Mouse (Mus musculus): Measurements from ENCODE around the gene Krtap10-10.
"Not testable (repeated sequence)": the region's sequence is repeated elsewhere in the genome, so short reads cannot be mapped to it uniquely, and the experiment has no call there.

Gene Krtap10-10

GRCm38 (mm10) chr10:77835647-77836046, at the start of gene Krtap10-10:
TSS of gene Krtap10-10 (plus strand) at chr10:77835947.
- DNase-seq, result peak; percentile 12

GRCm38 (mm10) chr10:77787876-77788275, 47.9 kb upstream of the Krtap10-10 start, which contains the start of gene Gm7137:
TSS of gene Gm7137 (minus strand) at chr10:77788200.
- peak; percentile 4 for DNase-seq

GRCm38 (mm10) chr10:77788621-77789020, 47.1 kb upstream of the Krtap10-10 start:
- DNase-seq, result no peak

- no peak for DNase-seq
Observed at GRCm38 (mm10) chr10:77794976-77795375, 40.8 kb upstream of the Krtap10-10 start, which contains the start of gene Gm9639. TSS of gene Gm9639 (minus strand) at chr10:77795076.

- no peak for DNase-seq
Observed at GRCm38 (mm10) chr10:77797677-77798076, 38.1 kb upstream of the Krtap10-10 start.

GRCm38 (mm10) chr10:77798164-77798920, 37.4 kb upstream of the Krtap10-10 start:
- DNase-seq, result not testable (repeated sequence)

- DNase-seq, result no peak
Observed at GRCm38 (mm10) chr10:77798921-77799508, 36.7 kb upstream of the Krtap10-10 start, which contains the start of gene Gm19668. TSS of gene Gm19668 (minus strand) at chr10:77799133.

- no peak for DNase-seq
Observed at GRCm38 (mm10) chr10:77804095-77804494, 31.7 kb upstream of the Krtap10-10 start.

GRCm38 (mm10) chr10:77811743-77812142, 24.0 kb upstream of the Krtap10-10 start, which contains the start of gene Gm9507:
TSS of gene Gm9507 (minus strand) at chr10:77811843.
- no peak for DNase-seq

- no peak for DNase-seq
Observed at GRCm38 (mm10) chr10:77814382-77814781, 21.4 kb upstream of the Krtap10-10 start, which contains the start of gene Gm2696. TSS of gene Gm2696 (plus strand) at chr10:77814682.

- no peak for DNase-seq
Observed at GRCm38 (mm10) chr10:77815514-77815913, 20.2 kb upstream of the Krtap10-10 start.

- DNase-seq, result no peak
Observed at GRCm38 (mm10) chr10:77818523-77818922, 17.2 kb upstream of the Krtap10-10 start.

- DNase-seq, result no peak
Observed at GRCm38 (mm10) chr10:77819203-77819602, 16.5 kb upstream of the Krtap10-10 start.

GRCm38 (mm10) chr10:77826951-77827350, 8.8 kb upstream of the Krtap10-10 start, which contains the start of gene Krtap10-4:
TSS of gene Krtap10-4 (minus strand) at chr10:77827095.
- DNase-seq, result no peak

GRCm38 (mm10) chr10:77839006-77839405, 3.3 kb downstream of the Krtap10-10 start:
- DNase-seq, result no peak

GRCm38 (mm10) chr10:77846503-77846902, 10.8 kb downstream of the Krtap10-10 start, which contains the start of gene Gm36176:
TSS of gene Gm36176 (plus strand) at chr10:77846803.
- DNase-seq, result no peak

GRCm38 (mm10) chr10:77846961-77847360, 11.2 kb downstream of the Krtap10-10 start:
- no peak for DNase-seq

GRCm38 (mm10) chr10:77847538-77847937, 11.8 kb downstream of the Krtap10-10 start:
- no peak for DNase-seq

- no peak for DNase-seq
Observed at GRCm38 (mm10) chr10:77852559-77852958, 16.8 kb downstream of the Krtap10-10 start, which contains the start of gene Gm10318. TSS of gene Gm10318 (plus strand) at chr10:77852859.

GRCm38 (mm10) chr10:77861675-77862074, 25.9 kb downstream of the Krtap10-10 start, which contains the start of gene Gm3285:
TSS of gene Gm3285 (plus strand) at chr10:77861975.
- no peak for DNase-seq

GRCm38 (mm10) chr10:77864067-77864761, 28.5 kb downstream of the Krtap10-10 start:
- no peak for DNase-seq

GRCm38 (mm10) chr10:77864762-77865143, 29.0 kb downstream of the Krtap10-10 start:
- DNase-seq, result no peak

- no peak for DNase-seq
Observed at GRCm38 (mm10) chr10:77867546-77867945, 31.8 kb downstream of the Krtap10-10 start.
